Mouse (Mus musculus): ENCODE results near the gene Ermp1.

DNA sequence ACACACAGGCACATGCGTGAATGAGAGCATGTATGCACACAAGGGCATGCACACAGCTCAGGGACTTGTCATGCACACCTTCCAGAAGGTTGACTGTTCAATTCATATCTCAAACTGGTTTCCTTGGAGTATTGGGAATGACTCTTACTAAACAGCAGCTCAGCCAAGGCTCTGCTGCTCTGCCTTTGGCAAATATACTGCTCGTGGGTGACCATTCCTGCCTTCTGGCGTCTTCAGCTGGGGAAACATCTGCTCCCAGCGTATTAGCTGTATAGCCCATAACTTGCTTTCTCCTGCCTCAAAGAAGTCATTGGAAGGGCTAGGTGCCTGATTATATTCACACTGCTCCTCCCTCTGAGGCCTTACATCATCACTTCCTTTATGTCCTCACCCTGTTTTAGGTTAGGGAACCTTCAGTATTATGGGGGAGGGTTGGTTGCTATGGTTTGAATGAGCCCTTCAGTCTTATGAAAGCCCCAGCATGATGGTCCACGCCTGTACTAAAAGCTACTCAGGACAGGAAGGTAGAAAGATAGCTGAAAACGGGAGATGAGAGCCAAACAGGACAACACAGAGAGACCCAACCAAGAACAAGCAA, 30.1 kb upstream of the Ermp1 start:
- TF ChIP-seq CTCF (IDR thresholded peaks at IDR 0.05; ENCODE audit: insufficient read depth, low read depth, low read length) (no peak), POLR2A (IDR thresholded peaks at IDR 0.05; ENCODE audit: insufficient read depth, low read depth, low read length) (no peak)

All from olfactory bulb, adult 2 months (tissue).